Mouse (Mus musculus): ENCODE measurements around the gene Pdcl2. TPM values are rescaled to one million over a fixed set of nuclear protein-coding genes. Genes with fewer than 3 reads are reported as not detected.

The Pdcl2 gene
- polyA plus RNA-seq, 1 experiment from 2014 or later, result not detected

GRCm38 (mm10) chr5:76287062-76287461 is 43.9 kb downstream of the Pdcl2 start:
- Histone ChIP-seq H3K4me1 (replicated peaks; ENCODE audit: insufficient read depth, low read length) (no peaks in the 10 kb centered on the region), H3K27ac (no peak overlapping the region), H3K4me3 (replicated peaks; ENCODE audit: low read depth, low read length) (no peak overlapping the region), H3K9ac (ENCODE audit: low read depth, low read length) (no peak overlapping the region), H3K27me3 (ENCODE audit: insufficient read depth, low read length) (no peaks in the 10 kb centered on the region), H3K9me3 (replicated peaks; ENCODE audit: low read length) (no peaks in the 10 kb centered on the region), H3K4me2 (ENCODE audit: low read length) (no peak overlapping the region), H3K36me3 (ENCODE audit: insufficient read depth, low read length) (no peaks in the 10 kb centered on the region)
- 80% methylated on average over 5 of the region's 5 CpGs for WGBS
- ATAC-seq (replicated peaks; ENCODE audit: low FRiP score, low read depth) (no peak), DNase-seq (ENCODE audit: low spot score) (no peak)
- peak; percentile 17; the same call in 1 of the 2 replicates for TF ChIP-seq CTCF (IDR thresholded peaks at IDR 0.05; ENCODE audit: low read depth)

GRCm38 (mm10) chr5:76285699-76286098 is 45.3 kb downstream of the Pdcl2 start:
- Histone ChIP-seq H3K9me3 (replicated peaks; ENCODE audit: low read length) (no peaks in the 10 kb centered on the region), H3K36me3 (ENCODE audit: insufficient read depth, low read length) (no peaks in the 10 kb centered on the region), H3K4me2 (ENCODE audit: low read length) (no peak overlapping the region), H3K4me1 (replicated peaks; ENCODE audit: insufficient read depth, low read length) (no peaks in the 10 kb centered on the region), H3K27ac (no peak overlapping the region), H3K9ac (ENCODE audit: low read depth, low read length) (no peak overlapping the region), H3K4me3 (replicated peaks; ENCODE audit: low read depth, low read length) (no peak overlapping the region), H3K27me3 (ENCODE audit: insufficient read depth, low read length) (no peaks in the 10 kb centered on the region)
- TF ChIP-seq CTCF (IDR thresholded peaks at IDR 0.05; ENCODE audit: low read depth), result no peak
- WGBS, result 64% methylated on average over 4 of the region's 4 CpGs
- DNase-seq (ENCODE audit: low spot score) (no peak), ATAC-seq (replicated peaks; ENCODE audit: low FRiP score, low read depth) (no peak)

GRCm38 (mm10) chr5:76283890-76284289 is 47.1 kb downstream of the Pdcl2 start:
- H3K27ac ChIP-seq, result no peak overlapping the region
- no peak overlapping the region for H3K9ac ChIP-seq (ENCODE audit: low read depth, low read length)
- WGBS, result 80% methylated on average over 1 of the region's 1 CpGs
- no peak for DNase-seq (ENCODE audit: low spot score)
- no peaks in the 10 kb centered on the region for H3K4me1 ChIP-seq (replicated peaks; ENCODE audit: insufficient read depth, low read length)
- H3K9me3 ChIP-seq (replicated peaks; ENCODE audit: low read length), result no peaks in the 10 kb centered on the region
- no peaks in the 10 kb centered on the region for H3K36me3 ChIP-seq (ENCODE audit: insufficient read depth, low read length)
- no peak for ATAC-seq (replicated peaks; ENCODE audit: low FRiP score, low read depth)
- no peak overlapping the region for H3K4me3 ChIP-seq (replicated peaks; ENCODE audit: low read depth, low read length)
- no peaks in the 10 kb centered on the region for H3K27me3 ChIP-seq (ENCODE audit: insufficient read depth, low read length)
- TF ChIP-seq CTCF (IDR thresholded peaks at IDR 0.05; ENCODE audit: low read depth), result no peak
- H3K4me2 ChIP-seq (ENCODE audit: low read length), result no peak overlapping the region

GRCm38 (mm10) chr5:76274977-76275376 is 56.0 kb downstream of the Pdcl2 start:
- Histone ChIP-seq H3K27me3 (ENCODE audit: insufficient read depth, low read length) (no peaks in the 10 kb centered on the region), H3K27ac (no peak overlapping the region), H3K36me3 (ENCODE audit: insufficient read depth, low read length) (no peaks in the 10 kb centered on the region), H3K9me3 (replicated peaks; ENCODE audit: low read length) (no peaks in the 10 kb centered on the region), H3K9ac (ENCODE audit: low read depth, low read length) (no peak overlapping the region), H3K4me1 (replicated peaks; ENCODE audit: insufficient read depth, low read length) (no peaks in the 10 kb centered on the region), H3K4me3 (replicated peaks; ENCODE audit: low read depth, low read length) (no peak overlapping the region), H3K4me2 (ENCODE audit: low read length) (no peak overlapping the region)
- TF ChIP-seq CTCF (IDR thresholded peaks at IDR 0.05; ENCODE audit: low read depth), result no peak
- ATAC-seq (replicated peaks; ENCODE audit: low FRiP score, low read depth), result no peak
- 84% methylated on average over 4 of the region's 4 CpGs for WGBS
- no peak for DNase-seq (ENCODE audit: low spot score)

Other genes with a start within 250 kb of the Pdcl2 start
- gene Srd5a3, start 190.9 kb downstream of the Pdcl2 start, polyA plus RNA-seq (2015; fragmentation: Nextera tagmentation; extraction: Ambion mirVana), result 43.3 and 43.6 TPM in 2 replicates
- 110 and 127 TPM in 2 replicates for gene Tmem165, start 147.3 kb downstream of the Pdcl2 start, polyA plus RNA-seq (2015; fragmentation: Nextera tagmentation; extraction: Ambion mirVana)
- gene Clock, start 26.4 kb downstream of the Pdcl2 start, polyA plus RNA-seq (2015; fragmentation: Nextera tagmentation; extraction: Ambion mirVana), result 7.9 TPM in 2 replicates
- not detected in 2 replicates for gene Nmu, start 32.6 kb upstream of the Pdcl2 start, polyA plus RNA-seq (2015; fragmentation: Nextera tagmentation; extraction: Ambion mirVana)
- not detected in 2 replicates for gene Gm7271, start 152.9 kb upstream of the Pdcl2 start, polyA plus RNA-seq (2015; fragmentation: Nextera tagmentation; extraction: Ambion mirVana)
- gene Exoc1, start 198.2 kb upstream of the Pdcl2 start, polyA plus RNA-seq (2015; fragmentation: Nextera tagmentation; extraction: Ambion mirVana), result 22.1 and 24.7 TPM in 2 replicates